Mouse (Mus musculus) intestine, embryonic 15.5 days (tissue): Measurements from ENCODE around the gene Adpgk. TPM values are rescaled to one million over a fixed set of nuclear protein-coding genes. Genes with fewer than 3 reads are reported as not detected.

Source experiments
- ATAC-seq: fragments of 200-750 bp; cut with Nextera tagmentation; 2 replicates; pipeline ENCODE4 v1.8.0; 2017; ENCODE audit warnings: moderate TSS enrichment, moderate library complexity
- H3K27ac ChIP-seq: fragments of 300-500 bp; sonication (generic); 2 replicates; pipeline ENCODE4 v1.5.1; 2015; ENCODE audit warnings: mild to moderate bottlenecking, inconsistent platforms
- H3K27me3 ChIP-seq: fragments of 300-500 bp; sonication (generic); replicated peaks from 2 replicates; pipeline ENCODE4 v1.6.1; 2015; ENCODE audit warnings: inconsistent platforms
- H3K36me3 ChIP-seq: fragments of 300-500 bp; sonication (generic); 2 replicates; pipeline ENCODE4 v1.6.1; 2015; ENCODE audit warnings: inconsistent platforms
- H3K4me1 ChIP-seq: fragments of 300-500 bp; sonication (generic); replicated peaks from 2 replicates; pipeline ENCODE4 v1.6.1; 2015; ENCODE audit warnings: inconsistent platforms
- H3K4me2 ChIP-seq: fragments of 300-500 bp; sonication (generic); replicated peaks from 2 replicates; pipeline ENCODE4 v1.6.1; 2015; ENCODE audit warnings: mild to moderate bottlenecking, inconsistent platforms
- H3K4me3 ChIP-seq: fragments of 300-500 bp; sonication (generic); replicated peaks from 2 replicates; pipeline ENCODE4 v1.5.1; 2015; ENCODE audit warnings: inconsistent platforms
- H3K9ac ChIP-seq: fragments of 300-500 bp; sonication (generic); 2 replicates; pipeline ENCODE4 v1.6.1; 2015; ENCODE audit warnings: inconsistent platforms
- H3K9me3 ChIP-seq: fragments of 300-500 bp; sonication (generic); 2 replicates; pipeline ENCODE4 v1.6.1; 2016; ENCODE audit warnings: inconsistent platforms
- WGBS: fragments of 180-500 bp; shearing (Covaris S2); methylation state at CpG from one replicate; pipeline ENCODE4 v1.1.7; 2015; 5-methylcytosine and 5-hydroxymethylcytosine counted together
- polyA plus RNA-seq: library from polyadenylated mRNA; unstranded; fragments of >200 nt; fragmentation: Nextera tagmentation; extraction: Ambion mirVana; gene quantifications from 2 replicates; pipeline ENCODE4 v1.2.1, GENCODE M21; 2015

The Adpgk gene
- polyA plus RNA-seq = 31.1 and 31.3 TPM in 2 replicates

DNA sequence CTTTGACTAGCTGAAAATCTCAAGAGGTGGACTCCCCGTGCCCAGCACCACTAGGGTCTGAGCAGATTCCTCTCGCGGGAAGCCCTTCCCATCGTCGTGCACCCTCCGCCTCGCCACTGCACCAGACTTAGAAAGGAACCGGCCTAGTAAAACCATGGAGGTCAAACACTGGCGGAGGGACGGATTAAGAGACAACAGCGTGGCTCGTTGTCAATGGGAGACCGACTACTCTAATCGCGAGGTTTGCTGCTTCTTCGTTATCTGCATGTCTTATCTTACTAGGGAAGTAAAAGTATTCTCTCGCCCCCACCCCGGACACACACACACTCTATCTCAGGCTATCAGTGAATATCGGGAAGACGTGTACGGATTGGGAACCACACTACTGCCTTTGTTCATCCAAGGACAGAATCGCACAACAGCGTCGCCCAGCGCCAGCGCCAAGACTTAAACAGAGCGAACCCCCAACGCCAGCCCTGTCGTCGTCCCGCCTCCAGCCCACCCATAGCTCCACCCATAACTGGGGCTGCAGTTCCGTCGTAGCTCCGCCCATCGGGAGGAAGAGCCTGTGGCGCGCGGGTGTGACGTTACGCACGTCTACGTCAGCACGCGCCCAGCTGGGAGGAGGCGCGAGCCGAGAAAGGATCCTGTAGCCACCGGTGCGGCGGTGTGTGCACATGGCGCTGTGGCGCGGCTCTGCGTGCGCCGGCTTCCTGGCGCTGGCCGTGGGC lies at the start of gene Adpgk:
Adpgk (plus strand) TSS at position 602 of the 731 bp plus-strand sequence.
- no peaks in the 10 kb centered on the region for H3K9me3 ChIP-seq
- no peaks in the 10 kb centered on the region for H3K27me3 ChIP-seq
- H3K27ac ChIP-seq = peak within 1 kb of the TSS; percentile 87
- peak within 1 kb of the TSS; percentile 74 for H3K4me2 ChIP-seq
- ATAC-seq = peak; percentile 99
- 1% methylated on average over 58 of the region's 58 CpGs for WGBS
- H3K4me3 ChIP-seq = peak within 1 kb of the TSS; percentile 99
- peaks cover 9% of the 10 kb centered on the region; the same call in 1 of the 2 replicates for H3K4me1 ChIP-seq
- peak within 1 kb of the TSS; percentile 86 for H3K9ac ChIP-seq
- H3K36me3 ChIP-seq = no peaks in the 10 kb centered on the region

DNA sequence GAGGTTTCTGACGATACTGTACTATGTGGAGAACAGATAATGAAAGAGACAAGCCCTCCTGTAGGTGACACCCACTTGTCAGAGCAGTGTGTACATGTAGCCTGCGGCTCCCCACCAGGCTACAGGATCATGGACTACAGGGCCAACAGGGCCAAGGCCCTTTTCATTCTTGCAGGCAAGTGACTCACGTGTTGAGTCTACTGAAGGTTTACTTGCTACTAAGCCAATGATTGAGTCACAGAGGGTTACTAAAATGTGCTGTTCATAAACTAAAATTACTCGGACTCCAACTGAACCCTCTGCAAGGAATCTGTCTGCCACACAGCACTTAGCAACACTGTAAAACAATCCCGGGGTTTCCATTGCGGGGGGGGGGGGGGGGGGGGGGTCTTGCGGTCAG lies 46.2 kb upstream of the Adpgk start:
- WGBS = 38% methylated on average over 7 of the region's 7 CpGs
- no peaks in the 10 kb centered on the region for H3K27me3 ChIP-seq
- no peak for ATAC-seq
- H3K4me2 ChIP-seq = no peak overlapping the region
- no peaks in the 10 kb centered on the region for H3K9me3 ChIP-seq
- no peak overlapping the region for H3K9ac ChIP-seq
- H3K4me3 ChIP-seq = no peak overlapping the region
- H3K36me3 ChIP-seq = no peaks in the 10 kb centered on the region
- no peak overlapping the region for H3K27ac ChIP-seq
- H3K4me1 ChIP-seq = peaks cover 12% of the 10 kb centered on the region; the same call in 1 of the 2 replicates

DNA sequence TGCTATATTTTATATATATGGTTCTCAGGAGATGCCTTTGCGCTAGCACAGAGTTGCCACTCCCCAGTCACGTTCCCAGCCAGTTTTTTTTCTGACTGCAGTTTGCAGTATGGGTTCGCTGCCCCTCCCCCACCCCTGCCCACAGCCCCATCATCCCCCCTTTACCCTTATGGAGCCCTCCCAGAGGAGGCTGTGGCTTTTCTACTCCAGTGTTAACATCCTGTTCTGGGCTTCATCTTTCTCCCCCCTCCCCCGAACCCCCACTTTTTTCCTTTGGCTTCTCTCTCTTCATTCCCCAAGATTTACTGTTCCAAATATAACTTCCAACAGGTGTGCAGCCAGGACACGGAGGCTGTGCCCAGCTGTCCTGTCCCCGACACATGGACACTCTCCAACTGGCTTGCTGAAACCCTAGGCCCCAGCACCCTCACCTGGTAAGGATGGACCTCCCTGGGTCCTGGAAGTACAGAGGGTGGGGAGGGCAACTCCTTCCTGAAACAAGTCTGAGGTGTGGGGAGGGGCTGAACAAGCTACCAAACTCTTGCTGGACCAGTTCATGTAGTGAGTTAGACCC lies 44.8 kb upstream of the Adpgk start:
- no peaks in the 10 kb centered on the region for H3K36me3 ChIP-seq
- no peak overlapping the region for H3K9ac ChIP-seq
- no peak for ATAC-seq
- no peaks in the 10 kb centered on the region for H3K9me3 ChIP-seq
- H3K27ac ChIP-seq = no peak overlapping the region
- H3K4me1 ChIP-seq = peaks cover 12% of the 10 kb centered on the region; the same call in 1 of the 2 replicates
- H3K27me3 ChIP-seq = no peaks in the 10 kb centered on the region
- 37% methylated on average over 6 of the region's 6 CpGs for WGBS
- H3K4me2 ChIP-seq = no peak overlapping the region
- no peak overlapping the region for H3K4me3 ChIP-seq

DNA sequence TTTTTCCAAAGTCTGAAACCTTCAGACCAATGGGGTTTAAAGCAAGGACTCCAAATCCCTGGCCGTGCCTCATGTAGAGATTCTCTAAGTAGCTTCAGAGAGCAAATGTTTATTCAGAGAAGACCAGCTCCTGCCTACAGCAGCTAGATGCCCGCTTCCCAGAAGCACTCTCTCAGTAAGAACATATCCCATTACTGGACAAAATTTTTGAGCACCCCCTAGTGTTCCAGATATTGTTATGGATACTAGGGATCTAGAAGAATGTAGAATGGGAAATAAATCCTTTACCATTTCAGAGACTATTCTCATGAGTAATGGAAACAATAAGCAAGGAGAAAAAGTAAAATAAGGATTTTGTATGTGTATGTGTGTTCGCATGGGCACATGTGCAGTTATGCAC lies 42.0 kb upstream of the Adpgk start:
- Histone ChIP-seq H3K36me3 (no peaks in the 10 kb centered on the region), H3K9me3 (no peaks in the 10 kb centered on the region), H3K4me1 (peaks cover 12% of the 10 kb centered on the region; the same call in 1 of the 2 replicates), H3K4me2 (no peak overlapping the region), H3K27ac (no peak overlapping the region), H3K9ac (no peak overlapping the region), H3K4me3 (no peak overlapping the region), H3K27me3 (no peaks in the 10 kb centered on the region)
- WGBS = 57% methylated on average over 3 of the region's 3 CpGs
- no peak for ATAC-seq

DNA sequence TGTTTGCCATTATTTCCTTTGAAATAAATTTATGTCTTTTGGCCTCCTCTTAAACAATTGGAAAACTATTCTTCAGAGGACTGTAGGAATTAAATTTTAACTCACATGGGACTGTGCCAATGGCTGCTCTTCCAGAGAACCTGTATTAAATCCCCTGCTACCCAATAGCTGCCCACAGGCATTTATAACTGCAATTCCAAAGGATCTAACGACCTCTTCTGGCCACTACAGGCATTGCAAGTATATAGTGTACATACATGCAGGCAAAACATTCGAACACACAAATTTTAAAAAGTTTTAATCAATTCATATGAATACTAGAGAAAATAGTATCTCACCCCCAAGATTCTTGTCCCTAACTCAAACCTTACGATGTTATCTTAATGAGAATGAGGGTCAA lies 41.1 kb upstream of the Adpgk start:
- no peak overlapping the region for H3K9ac ChIP-seq
- H3K9me3 ChIP-seq = no peaks in the 10 kb centered on the region
- 65% methylated on average over 3 of the region's 3 CpGs for WGBS
- no peaks in the 10 kb centered on the region for H3K27me3 ChIP-seq
- no peak overlapping the region for H3K4me3 ChIP-seq
- peaks cover 12% of the 10 kb centered on the region for H3K4me1 ChIP-seq
- no peak for ATAC-seq
- no peak overlapping the region for H3K4me2 ChIP-seq
- H3K36me3 ChIP-seq = no peaks in the 10 kb centered on the region
- no peak overlapping the region for H3K27ac ChIP-seq

DNA sequence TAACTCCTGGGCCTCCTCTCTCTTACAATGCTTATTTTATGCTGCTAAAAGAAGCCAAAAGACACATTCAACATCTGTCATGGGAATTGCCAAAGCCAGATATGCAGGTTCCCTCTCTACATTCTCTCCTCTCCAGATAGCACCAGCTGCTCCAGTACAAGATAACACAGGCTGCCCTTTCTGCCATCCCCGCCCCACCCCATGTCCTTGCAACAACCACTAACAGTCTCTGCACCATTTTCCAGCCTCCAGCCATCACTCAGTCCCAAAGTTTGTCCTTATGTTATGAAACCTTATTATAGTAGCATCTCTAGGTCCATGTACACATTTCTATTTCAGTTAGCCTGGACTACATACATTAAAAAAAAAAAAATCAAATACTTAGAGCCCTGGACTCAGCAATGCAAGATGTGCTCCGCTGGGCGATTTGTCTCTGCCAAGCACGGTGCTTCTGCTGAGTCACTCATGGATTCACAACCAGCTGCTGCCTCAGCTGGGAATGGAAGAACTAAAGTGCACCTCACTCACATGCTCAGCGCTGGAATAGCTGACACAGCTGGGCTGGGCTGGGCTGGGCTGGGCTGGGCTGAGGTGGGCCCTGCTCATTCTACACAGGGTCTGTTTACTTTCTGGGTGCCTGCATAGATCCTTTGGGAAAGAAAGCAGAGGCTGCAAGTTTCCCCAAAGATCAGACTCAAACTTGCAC lies 36.5 kb upstream of the Adpgk start:
- no peak overlapping the region for H3K4me3 ChIP-seq
- peaks cover 4% of the 10 kb centered on the region; the same call in 1 of the 2 replicates for H3K4me1 ChIP-seq
- no peak overlapping the region for H3K9ac ChIP-seq
- WGBS = 45% methylated on average over 5 of the region's 5 CpGs
- no peaks in the 10 kb centered on the region for H3K9me3 ChIP-seq
- no peak overlapping the region for H3K27ac ChIP-seq
- ATAC-seq = peak; percentile 62
- no peaks in the 10 kb centered on the region for H3K36me3 ChIP-seq
- no peak overlapping the region for H3K4me2 ChIP-seq
- no peaks in the 10 kb centered on the region for H3K27me3 ChIP-seq

DNA sequence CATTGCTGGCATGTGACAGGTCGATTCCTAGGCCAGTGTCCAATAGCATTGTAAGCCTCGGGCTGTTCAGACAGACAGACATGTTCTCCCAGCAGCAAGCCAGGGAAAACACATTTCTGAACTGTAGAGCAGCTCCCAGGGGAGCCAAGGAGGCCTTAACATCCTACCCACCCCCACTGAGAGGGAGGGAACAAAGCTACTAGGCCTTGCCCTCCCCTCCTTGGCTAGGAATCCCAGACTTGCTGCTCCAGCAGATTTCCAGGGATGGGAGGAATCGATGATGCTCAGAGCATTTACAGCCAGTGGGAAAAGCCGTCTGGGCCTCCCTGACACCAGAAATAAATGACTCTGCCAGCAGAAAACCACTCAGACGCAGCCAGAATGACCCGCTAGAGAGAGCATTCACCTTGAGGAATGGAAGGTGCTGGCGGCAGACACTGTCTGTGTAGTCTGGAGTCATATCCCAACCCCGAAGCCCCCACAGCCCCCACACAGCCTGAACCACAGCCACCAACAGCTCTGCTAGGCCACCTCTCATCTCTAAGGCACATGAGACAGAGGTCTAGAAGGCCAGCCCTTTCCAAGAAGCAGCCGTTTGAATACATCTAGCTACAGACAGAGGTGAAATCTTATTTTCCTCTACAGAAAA lies 31.4 kb upstream of the Adpgk start:
- no peaks in the 10 kb centered on the region for H3K27me3 ChIP-seq
- no peak for ATAC-seq

DNA sequence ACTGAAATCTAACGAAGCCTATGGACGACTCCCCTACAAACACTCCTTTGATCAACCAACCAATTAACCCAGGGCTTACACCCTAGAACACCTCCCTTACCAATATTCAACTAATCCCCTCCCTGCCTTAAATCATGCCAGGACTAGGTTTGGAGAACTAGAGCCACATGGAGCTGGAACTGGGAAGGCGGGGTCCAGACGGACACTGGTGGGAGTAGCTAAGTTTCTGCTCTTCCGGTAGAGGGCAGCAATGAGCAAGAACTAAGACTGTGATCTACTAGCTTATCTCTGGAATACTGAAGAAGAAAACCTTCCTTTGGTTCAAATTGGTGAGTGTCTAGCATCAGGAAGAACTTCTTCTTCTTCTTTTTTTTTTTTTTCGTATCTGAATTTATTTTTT lies 25.0 kb upstream of the Adpgk start:
- WGBS = 66% methylated on average over 6 of the region's 6 CpGs
- no peak overlapping the region for H3K4me2 ChIP-seq

More for the DNA sequence above, 31.4 kb upstream of the Adpgk start:
- H3K27ac ChIP-seq = no peak overlapping the region
- H3K9ac ChIP-seq = no peak overlapping the region
- H3K9me3 ChIP-seq = no peaks in the 10 kb centered on the region
- H3K4me1 ChIP-seq = peaks cover 9% of the 10 kb centered on the region; the same call in 1 of the 2 replicates
- 37% methylated on average over 9 of the region's 9 CpGs for WGBS
- no peak overlapping the region for H3K4me3 ChIP-seq
- no peak overlapping the region for H3K4me2 ChIP-seq
- H3K36me3 ChIP-seq = no peaks in the 10 kb centered on the region

DNA sequence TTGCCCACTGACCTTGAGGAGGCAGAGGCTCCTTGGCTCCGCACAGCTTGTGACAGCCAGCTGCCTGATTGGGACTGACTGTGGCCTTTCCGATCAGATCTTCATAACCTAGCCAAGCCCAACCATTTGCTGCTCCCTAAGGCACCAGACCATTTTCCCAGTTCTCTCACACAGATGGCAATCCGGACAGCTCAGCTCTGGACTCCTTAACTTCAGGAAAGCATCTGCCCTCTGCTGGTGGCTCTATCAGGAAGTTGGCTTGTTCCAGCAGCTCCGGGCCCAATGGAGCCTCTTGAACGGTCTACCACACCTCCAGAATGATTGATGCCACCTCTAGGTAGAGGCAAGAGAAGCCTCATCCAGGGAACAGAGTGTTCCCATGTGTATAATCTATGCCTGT lies 21.6 kb upstream of the Adpgk start:
- ATAC-seq = peak; percentile 19; the same call in 1 of the 2 replicates

More for the DNA sequence above, 25.0 kb upstream of the Adpgk start:
- Histone ChIP-seq H3K9ac (no peak overlapping the region), H3K9me3 (no peaks in the 10 kb centered on the region), H3K36me3 (no peaks in the 10 kb centered on the region), H3K27me3 (no peaks in the 10 kb centered on the region), H3K27ac (no peak overlapping the region), H3K4me1 (0 out of 2 replicates have a peak, but pooled peaks cover 6% of the 10 kb centered on the region), H3K4me3 (no peak overlapping the region)
- no peak for ATAC-seq

DNA sequence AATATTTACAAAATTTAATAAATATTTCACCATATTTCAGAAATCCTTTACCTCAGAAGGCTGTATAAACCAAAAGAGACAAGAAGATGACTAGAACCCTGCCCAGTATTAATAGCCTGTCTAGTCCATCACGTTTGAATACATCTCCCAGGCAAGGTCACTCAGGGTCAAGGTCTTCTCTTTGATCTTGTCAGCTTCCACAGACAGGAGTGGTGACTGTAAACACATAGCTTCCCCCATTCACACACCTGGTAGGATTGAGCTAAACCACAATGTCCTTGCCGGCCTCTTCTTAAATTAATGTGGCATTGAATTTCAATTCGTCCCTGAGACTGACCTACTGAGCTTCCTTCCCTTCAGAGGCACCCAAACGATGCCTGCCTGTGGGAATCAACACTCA lies 20.3 kb upstream of the Adpgk start:
- Histone ChIP-seq H3K9me3 (no peaks in the 10 kb centered on the region), H3K4me2 (no peak overlapping the region; the same call in 1 of the 2 replicates), H3K4me1 (0 out of 2 replicates have a peak, but pooled peaks cover 12% of the 10 kb centered on the region), H3K36me3 (no peaks in the 10 kb centered on the region), H3K4me3 (no peak overlapping the region), H3K27ac (peak overlapping the region; percentile 42), H3K27me3 (no peaks in the 10 kb centered on the region), H3K9ac (no peak overlapping the region)
- 14% methylated on average over 4 of the region's 4 CpGs for WGBS
- peak; percentile 5; the same call in 1 of the 2 replicates for ATAC-seq

More for the DNA sequence above, 21.6 kb upstream of the Adpgk start:
- no peaks in the 10 kb centered on the region for H3K27me3 ChIP-seq
- no peak overlapping the region for H3K4me2 ChIP-seq
- H3K36me3 ChIP-seq = no peaks in the 10 kb centered on the region
- WGBS = 21% methylated on average over 5 of the region's 5 CpGs
- 0 out of 2 replicates have a peak, but pooled peaks cover 12% of the 10 kb centered on the region for H3K4me1 ChIP-seq
- H3K9me3 ChIP-seq = no peaks in the 10 kb centered on the region
- no peak overlapping the region for H3K4me3 ChIP-seq
- H3K9ac ChIP-seq = no peak overlapping the region
- no peak overlapping the region for H3K27ac ChIP-seq

DNA sequence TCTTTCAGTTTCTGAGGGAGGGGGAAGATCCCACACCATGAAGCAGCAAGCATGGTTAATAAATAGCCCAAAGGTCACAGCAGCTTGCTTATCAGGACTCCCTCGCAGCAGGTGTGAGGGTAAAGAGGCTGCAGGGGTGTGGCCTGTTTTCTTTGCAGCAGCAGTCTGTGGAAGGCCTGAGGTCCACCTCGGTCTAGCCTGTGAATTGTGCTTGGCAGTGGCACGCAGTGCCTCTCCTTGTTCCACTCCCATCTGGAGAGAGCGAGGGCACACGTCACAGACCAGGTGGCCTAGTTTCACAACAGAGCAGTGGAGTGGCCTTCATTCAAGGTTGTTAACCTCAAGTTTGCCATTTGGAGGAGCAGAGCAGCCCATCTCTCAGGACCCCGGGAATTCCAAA lies 19.6 kb upstream of the Adpgk start:
- Histone ChIP-seq H3K9me3 (no peaks in the 10 kb centered on the region), H3K4me2 (no peak overlapping the region), H3K36me3 (no peaks in the 10 kb centered on the region), H3K9ac (no peak overlapping the region), H3K4me3 (no peak overlapping the region), H3K27me3 (no peaks in the 10 kb centered on the region), H3K27ac (peak overlapping the region; percentile 61), H3K4me1 (0 out of 2 replicates have a peak, but pooled peaks cover 12% of the 10 kb centered on the region)
- peak; percentile 97 for ATAC-seq
- 46% methylated on average over 6 of the region's 6 CpGs for WGBS

DNA sequence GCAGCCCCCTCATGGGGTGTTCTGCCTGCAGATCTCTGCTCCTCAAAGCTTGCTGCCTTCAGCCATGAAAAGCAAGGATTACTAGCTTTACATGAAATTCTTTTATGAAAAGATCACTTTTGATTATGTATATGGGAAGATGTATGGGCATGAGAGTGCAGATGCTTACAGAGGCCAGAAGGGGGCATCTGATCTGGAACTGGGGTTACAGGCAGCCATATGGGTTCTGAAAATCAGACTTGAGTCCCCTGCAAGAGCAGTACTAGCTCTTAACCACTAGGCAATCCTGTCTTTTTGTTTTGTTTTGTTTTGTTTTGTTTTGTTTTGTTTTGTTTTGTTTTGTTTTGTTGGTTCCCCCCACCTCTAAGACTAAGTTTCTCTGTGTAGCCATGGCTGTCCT lies 18.2 kb upstream of the Adpgk start:
- H3K9ac ChIP-seq = no peak overlapping the region
- no peak for ATAC-seq
- H3K4me3 ChIP-seq = no peak overlapping the region

More for the DNA sequence above, 18.2 kb upstream of the Adpgk start:
- Histone ChIP-seq H3K36me3 (no peaks in the 10 kb centered on the region), H3K27me3 (no peaks in the 10 kb centered on the region), H3K4me2 (no peak overlapping the region), H3K4me1 (0 out of 2 replicates have a peak, but pooled peaks cover 12% of the 10 kb centered on the region), H3K27ac (no peak overlapping the region), H3K9me3 (no peaks in the 10 kb centered on the region)
